Mouse (Mus musculus) midbrain, postnatal 0 days (tissue): Measurements from ENCODE around the gene Intu. TPM values are rescaled to one million over a fixed set of nuclear protein-coding genes. Genes with fewer than 3 reads are reported as not detected.
A peak's percentile ranks its signal among the peaks of the same experiment; 100 is the strongest.

ENCODE experiments used
- ATAC-seq: fragments of 200-750 bp; cut with Nextera tagmentation; 2 replicates; pipeline ENCODE4 v1.8.0; 2017; ENCODE audit warnings: moderate number of reproducible peaks, mild to moderate bottlenecking, moderate TSS enrichment, moderate library complexity; ENCODE audit not compliant: low FRiP score
- DNase-seq: peaks from one replicate; pipeline ENCODE4 v3.0.0-alpha.2; 2015; ENCODE audit warnings: low spot score
- H3K27ac ChIP-seq: fragments of 300-500 bp; sonication (generic); 2 replicates; pipeline ENCODE4 v1.5.1; 2014; ENCODE audit warnings: low read depth, mild to moderate bottlenecking, low read length, mixed read lengths
- H3K27me3 ChIP-seq: fragments of 300-500 bp; sonication (generic); 2 replicates; pipeline ENCODE4 v1.6.1; 2014; ENCODE audit warnings: low read length, control low read depth, mixed read lengths; ENCODE audit not compliant: insufficient read depth
- H3K36me3 ChIP-seq: fragments of 300-500 bp; sonication (generic); 2 replicates; pipeline ENCODE4 v1.6.1; 2014; ENCODE audit warnings: low read length, control low read depth, mixed read lengths; ENCODE audit not compliant: insufficient read depth
- H3K4me1 ChIP-seq: fragments of 300-500 bp; sonication (generic); 2 replicates; pipeline ENCODE4 v1.6.1; 2014; ENCODE audit warnings: mild to moderate bottlenecking, control low read depth, antibody characterized with exemption, low read length, mixed read lengths; ENCODE audit not compliant: insufficient read depth
- H3K4me2 ChIP-seq: fragments of 300-500 bp; sonication (generic); 2 replicates; pipeline ENCODE4 v1.6.1; 2014; ENCODE audit warnings: low read depth, mild to moderate bottlenecking, low read length, mixed read lengths; ENCODE audit not compliant: poor library complexity, severe bottlenecking
- H3K4me3 ChIP-seq: fragments of 300-500 bp; sonication (generic); 2 replicates; pipeline ENCODE4 v1.5.1; 2014; ENCODE audit warnings: low read depth, mild to moderate bottlenecking, low read length, moderate library complexity
- H3K9ac ChIP-seq: fragments of 300-500 bp; sonication (generic); replicated peaks from 2 replicates; pipeline ENCODE4 v1.6.1; 2014; ENCODE audit warnings: mild to moderate bottlenecking, low read length, moderate library complexity, mixed read lengths; ENCODE audit not compliant: poor library complexity, severe bottlenecking
- H3K9me3 ChIP-seq: fragments of 300-500 bp; sonication (generic); 2 replicates; pipeline ENCODE4 v1.6.1; 2016; ENCODE audit warnings: low read length, control low read depth
- CTCF ChIP-seq: IDR thresholded peaks from 2 replicates; pipeline ENCODE4 v1.5.1; 2016; ENCODE audit warnings: antibody characterized with exemption, mild to moderate bottlenecking
- WGBS: fragments of 180-500 bp; shearing (Covaris S2); extraction: QIAGEN DNeasy Blood & Tissue Kit; methylation state at CpG from one replicate; pipeline ENCODE4 v1.1.7; 2014; 5-methylcytosine and 5-hydroxymethylcytosine counted together
- polyA plus RNA-seq: library from polyadenylated mRNA; unstranded; fragments of >200 nt; fragmentation: Nextera tagmentation; extraction: Ambion mirVana; gene quantifications from 2 replicates; pipeline ENCODE4 v1.2.1, GENCODE M21; 2015
- total RNA-seq: library from RNA; depleted of rRNA; stranded (reverse); fragments of >200 nt; gene quantifications from 2 replicates; pipeline ENCODE4 v1.2.3, GENCODE M21; 2014

The Intu gene
- total and polyA plus RNA-seq, 2 experiments from 2014 or later = 2.5 to 7.6 TPM

DNA sequence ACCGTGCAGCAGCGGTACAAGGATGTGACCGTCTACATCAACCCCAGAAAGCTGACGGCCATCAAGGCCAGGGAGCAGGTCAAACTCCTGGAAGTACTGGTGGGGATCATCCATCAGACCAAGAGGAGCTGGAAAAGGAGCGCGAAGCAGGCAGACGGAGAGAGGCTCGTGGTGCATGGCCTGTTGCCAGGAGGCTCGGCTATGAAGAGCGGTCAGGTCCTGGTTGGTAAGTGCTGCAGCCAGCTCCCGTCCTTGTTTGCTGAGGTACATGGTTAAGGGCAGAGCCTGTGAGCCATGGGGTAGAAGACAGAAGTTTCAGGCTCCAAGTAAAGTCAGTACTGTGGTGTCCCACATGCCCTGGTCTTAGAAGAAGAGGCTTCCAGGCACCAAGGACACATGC, 122.9 kb downstream of the Intu start:
- Histone ChIP-seq H3K4me2 (no peak overlapping the region), H3K9ac (no peak overlapping the region), H3K4me3 (no peak overlapping the region), H3K27ac (no peak overlapping the region), H3K4me1 (no peaks in the 10 kb centered on the region), H3K9me3 (no peaks in the 10 kb centered on the region), H3K36me3 (peaks cover 15% of the 10 kb centered on the region; the same call in 1 of the 2 replicates), H3K27me3 (no peaks in the 10 kb centered on the region)
- DNase-seq = peak; percentile 14
- no peak for TF ChIP-seq CTCF
- 92% methylated on average over 11 of the region's 11 CpGs for WGBS
- ATAC-seq = no peak

GRCm38 (mm10) chr3:40655571-40655970, 124.5 kb downstream of the Intu start:
- Histone ChIP-seq H3K4me1 (no peaks in the 10 kb centered on the region), H3K27me3 (no peaks in the 10 kb centered on the region), H3K4me3 (no peak overlapping the region), H3K36me3 (peaks cover 15% of the 10 kb centered on the region; the same call in 1 of the 2 replicates), H3K27ac (no peak overlapping the region), H3K4me2 (no peak overlapping the region), H3K9ac (no peak overlapping the region), H3K9me3 (no peaks in the 10 kb centered on the region)
- ATAC-seq = no peak
- WGBS = 89% methylated on average over 11 of the region's 11 CpGs
- no peak for DNase-seq
- no peak for TF ChIP-seq CTCF

DNA sequence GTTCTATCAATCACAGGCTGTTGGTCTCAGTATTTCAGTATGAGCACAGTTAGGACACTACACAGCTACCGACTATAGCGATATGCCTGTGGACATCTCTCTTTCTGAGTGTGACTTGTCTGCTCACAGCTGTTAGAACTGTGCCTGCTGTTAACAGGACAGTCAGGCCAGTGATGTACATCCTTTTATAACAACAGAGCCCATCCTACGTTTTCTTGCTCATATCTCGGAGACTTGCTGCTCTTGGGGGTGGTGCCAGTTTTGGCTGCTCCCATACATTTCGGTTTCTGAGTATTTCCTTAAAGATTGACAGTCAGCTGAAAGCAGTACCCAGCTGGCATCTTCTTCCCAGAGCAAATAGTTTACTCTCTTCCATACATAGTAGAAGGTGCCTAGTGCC, 125.3 kb downstream of the Intu start:
- TF ChIP-seq CTCF = no peak
- H3K4me2 ChIP-seq = no peak overlapping the region
- DNase-seq (no peak), ATAC-seq (no peak)
- H3K9ac ChIP-seq = no peak overlapping the region
- 91% methylated on average over 5 of the region's 5 CpGs for WGBS
- no peaks in the 10 kb centered on the region for H3K27me3 ChIP-seq
- no peak overlapping the region for H3K27ac ChIP-seq
- H3K4me1 ChIP-seq = no peaks in the 10 kb centered on the region
- no peak overlapping the region for H3K4me3 ChIP-seq
- H3K36me3 ChIP-seq = peaks cover 15% of the 10 kb centered on the region; the same call in 1 of the 2 replicates
- no peaks in the 10 kb centered on the region for H3K9me3 ChIP-seq

GRCm38 (mm10) chr3:40660231-40660630, 129.1 kb downstream of the Intu start:
- DNase-seq = no peak
- WGBS = 96% methylated on average over 2 of the region's 2 CpGs

GRCm38 (mm10) chr3:40666109-40666508, 135.0 kb downstream of the Intu start:
- ATAC-seq (no peak), DNase-seq (no peak)
- WGBS = 95% methylated on average over 4 of the region's 4 CpGs
- peaks cover 14% of the 10 kb centered on the region for H3K36me3 ChIP-seq
- H3K27ac ChIP-seq = no peak overlapping the region
- no peak overlapping the region for H3K4me3 ChIP-seq
- no peak overlapping the region for H3K9ac ChIP-seq
- no peaks in the 10 kb centered on the region for H3K4me1 ChIP-seq
- no peak overlapping the region for H3K4me2 ChIP-seq
- H3K27me3 ChIP-seq = no peaks in the 10 kb centered on the region
- no peaks in the 10 kb centered on the region for H3K9me3 ChIP-seq
- TF ChIP-seq CTCF = no peak

More at GRCm38 (mm10) chr3:40660231-40660630, 129.1 kb downstream of the Intu start:
- Histone ChIP-seq H3K27ac (no peak overlapping the region), H3K4me2 (no peak overlapping the region), H3K36me3 (peaks cover 16% of the 10 kb centered on the region), H3K9ac (no peak overlapping the region), H3K4me3 (no peak overlapping the region), H3K4me1 (no peaks in the 10 kb centered on the region), H3K27me3 (no peaks in the 10 kb centered on the region), H3K9me3 (no peaks in the 10 kb centered on the region)
- ATAC-seq = no peak
- no peak for TF ChIP-seq CTCF

DNA sequence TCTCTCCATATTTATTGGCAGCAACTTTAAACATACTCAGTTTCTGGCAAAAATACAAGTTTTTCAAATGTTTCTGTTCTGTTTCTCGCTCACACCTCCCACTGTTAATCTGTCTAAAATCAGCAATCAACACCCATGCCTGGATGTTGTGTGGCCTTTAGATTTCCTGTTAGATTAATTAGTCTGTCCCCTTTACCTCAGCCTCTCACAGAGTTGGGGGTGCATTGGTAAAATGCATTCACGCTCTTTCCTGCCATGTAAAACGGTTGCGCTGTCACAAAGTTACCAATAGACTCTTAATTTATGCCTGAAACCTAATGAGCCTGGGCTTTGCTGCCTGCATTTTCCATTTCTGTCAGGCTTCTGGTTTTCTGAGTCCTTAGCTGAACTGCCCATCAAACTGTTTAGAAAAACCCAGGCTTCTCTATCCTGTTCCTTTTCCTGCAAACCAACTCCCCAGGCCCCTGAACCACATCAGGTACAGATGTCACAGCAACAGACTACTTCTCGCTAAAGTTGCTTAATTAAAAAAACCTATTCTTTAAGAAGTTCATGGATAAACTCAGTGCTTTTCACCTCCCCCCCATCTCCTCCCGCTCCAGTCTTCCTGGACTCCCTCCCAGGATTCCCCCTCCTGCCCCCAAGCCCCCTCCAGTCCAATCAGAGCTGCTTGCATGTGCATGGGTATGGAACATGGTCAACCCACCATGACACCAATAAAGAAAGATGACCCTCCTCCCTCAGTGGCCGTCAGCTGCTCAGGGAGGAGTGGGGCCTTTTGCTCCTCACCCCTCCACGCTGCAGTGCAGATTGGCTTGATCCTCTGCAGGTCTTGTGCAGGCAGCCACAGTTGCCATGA, 136.0 kb downstream of the Intu start:
- Histone ChIP-seq H3K4me2 (no peak overlapping the region), H3K4me3 (no peak overlapping the region), H3K9ac (no peak overlapping the region), H3K4me1 (no peaks in the 10 kb centered on the region), H3K27ac (no peak overlapping the region), H3K9me3 (no peaks in the 10 kb centered on the region), H3K27me3 (no peaks in the 10 kb centered on the region), H3K36me3 (peaks cover 12% of the 10 kb centered on the region)
- DNase-seq (no peak), ATAC-seq (no peak)
- WGBS = 85% methylated on average over 8 of the region's 8 CpGs
- no peak for TF ChIP-seq CTCF
